Mouse (Mus musculus): ENCODE measurements around the gene Tmem8b.

Gene Tmem8b

DNA sequence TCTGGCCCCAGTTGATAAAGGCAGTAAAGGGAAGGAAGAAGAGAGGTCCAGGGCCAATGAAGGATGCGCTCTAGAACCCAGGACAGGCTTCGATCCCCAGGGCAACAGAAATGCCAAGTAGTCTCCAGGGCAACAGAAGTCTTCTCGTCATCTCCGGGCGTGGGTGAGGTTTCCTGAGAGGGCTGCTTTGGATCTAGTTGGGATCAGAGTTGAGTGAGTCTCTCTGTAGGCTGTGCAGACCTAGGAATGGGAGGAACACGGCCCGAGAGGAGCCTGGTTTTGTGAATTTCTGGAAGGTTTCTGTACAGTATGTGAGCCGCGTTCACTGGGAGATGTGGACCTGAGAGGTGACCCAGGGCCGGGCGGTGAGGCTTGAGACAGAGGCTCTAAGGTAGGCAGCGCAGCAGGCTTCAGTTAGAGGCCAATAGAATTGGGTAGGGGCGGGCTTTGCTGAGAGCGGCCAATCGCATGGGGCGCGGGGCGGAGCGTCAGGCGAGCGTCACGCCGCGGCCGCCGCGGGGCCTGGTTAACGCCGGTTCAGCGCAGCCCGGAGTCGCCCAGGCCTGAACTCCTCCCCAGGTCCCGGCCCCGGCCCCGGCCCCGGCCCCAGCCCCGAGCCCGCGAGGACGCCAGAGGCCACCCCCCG, at the start of gene Tmem8b, which contains the start of gene Fam221b:
Tmem8b (plus strand) TSS at position 190 of the 646 bp plus-strand sequence.
Fam221b (minus strand) TSS at position 364 of the 646 bp plus-strand sequence.
- DNase-seq, result peak; percentile 92

DNA sequence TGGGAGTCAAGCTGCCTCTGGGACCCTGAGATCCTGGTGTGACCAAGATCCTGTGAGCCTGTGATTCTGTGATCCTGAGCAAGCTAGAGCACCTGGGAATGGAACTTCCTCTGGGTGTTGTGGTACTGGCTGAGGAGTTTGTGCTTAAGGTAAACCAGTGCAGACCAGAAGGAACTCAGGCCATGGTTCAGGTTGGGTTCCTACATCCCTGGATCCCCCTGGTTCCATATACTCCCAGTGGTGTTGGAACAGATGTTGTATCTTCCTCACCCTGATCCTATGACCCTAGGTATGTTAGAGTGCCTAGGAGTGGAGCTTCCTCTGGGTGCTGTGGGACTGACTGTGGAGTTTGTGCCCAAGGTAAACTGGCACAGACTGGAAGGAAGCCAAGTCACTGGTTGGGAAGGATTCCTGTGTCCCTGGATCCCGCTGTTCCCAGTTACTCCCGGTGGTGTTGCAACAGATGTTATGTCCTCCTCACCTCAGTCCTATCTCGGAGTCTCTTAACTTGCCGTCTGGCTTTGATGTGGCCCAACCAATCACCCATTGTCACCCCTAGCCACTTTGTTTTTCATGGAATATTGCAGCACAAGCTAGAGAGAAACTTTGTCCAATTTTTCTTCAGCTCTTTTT, 48.5 kb upstream of the Tmem8b start:
- peak in 1 of 2 experiments; percentile 1 for DNase-seq

DNA sequence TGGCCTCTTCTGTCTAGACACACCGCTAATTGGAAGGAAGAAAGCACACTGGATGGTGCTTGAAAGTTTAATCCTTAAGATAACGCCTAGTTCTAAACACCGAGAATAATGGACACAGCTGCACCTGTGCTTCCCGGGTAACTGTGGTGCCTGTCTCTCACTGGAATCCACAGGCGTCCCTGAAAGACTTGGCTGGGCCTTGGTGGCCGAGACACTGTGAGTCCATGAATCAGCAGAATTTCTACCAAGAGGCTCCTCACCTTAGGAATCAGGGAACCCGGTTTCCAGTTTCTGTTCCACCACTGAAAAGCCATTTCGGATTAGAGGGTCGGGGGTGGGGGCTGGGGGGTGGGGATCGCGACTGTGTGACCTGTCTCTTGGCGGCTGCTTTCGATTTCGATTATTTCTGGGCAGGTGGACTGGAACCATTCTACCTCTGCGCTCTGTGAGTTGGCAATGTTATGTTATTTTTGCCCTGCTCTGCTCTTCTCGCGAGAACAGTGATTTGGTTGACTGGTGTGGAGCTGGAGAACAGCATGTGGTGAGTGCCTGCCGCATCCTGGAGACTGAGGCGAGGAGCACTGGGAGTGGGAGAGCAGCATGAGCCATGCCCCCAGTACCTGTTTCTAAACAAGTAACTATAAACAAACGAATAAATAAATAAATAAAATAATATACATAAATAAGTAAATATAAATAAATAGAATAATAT, 39.5 kb upstream of the Tmem8b start:
- DNase-seq, result no peak

GRCm38 (mm10) chr4:43630030-43630581, 38.7 kb upstream of the Tmem8b start:
- peak; percentile 80 to 88 for DNase-seq

- DNase-seq, result no peak
These were observed 38.1 kb upstream of the Tmem8b start for GRCm38 (mm10) chr4:43630671-43631045.

GRCm38 (mm10) chr4:43631046-43631955, 37.5 kb upstream of the Tmem8b start, which contains the start of gene Npr2:
Npr2 (plus strand) TSS chr4:43631935.
- peak; percentile 25 to 34 for DNase-seq

DNA sequence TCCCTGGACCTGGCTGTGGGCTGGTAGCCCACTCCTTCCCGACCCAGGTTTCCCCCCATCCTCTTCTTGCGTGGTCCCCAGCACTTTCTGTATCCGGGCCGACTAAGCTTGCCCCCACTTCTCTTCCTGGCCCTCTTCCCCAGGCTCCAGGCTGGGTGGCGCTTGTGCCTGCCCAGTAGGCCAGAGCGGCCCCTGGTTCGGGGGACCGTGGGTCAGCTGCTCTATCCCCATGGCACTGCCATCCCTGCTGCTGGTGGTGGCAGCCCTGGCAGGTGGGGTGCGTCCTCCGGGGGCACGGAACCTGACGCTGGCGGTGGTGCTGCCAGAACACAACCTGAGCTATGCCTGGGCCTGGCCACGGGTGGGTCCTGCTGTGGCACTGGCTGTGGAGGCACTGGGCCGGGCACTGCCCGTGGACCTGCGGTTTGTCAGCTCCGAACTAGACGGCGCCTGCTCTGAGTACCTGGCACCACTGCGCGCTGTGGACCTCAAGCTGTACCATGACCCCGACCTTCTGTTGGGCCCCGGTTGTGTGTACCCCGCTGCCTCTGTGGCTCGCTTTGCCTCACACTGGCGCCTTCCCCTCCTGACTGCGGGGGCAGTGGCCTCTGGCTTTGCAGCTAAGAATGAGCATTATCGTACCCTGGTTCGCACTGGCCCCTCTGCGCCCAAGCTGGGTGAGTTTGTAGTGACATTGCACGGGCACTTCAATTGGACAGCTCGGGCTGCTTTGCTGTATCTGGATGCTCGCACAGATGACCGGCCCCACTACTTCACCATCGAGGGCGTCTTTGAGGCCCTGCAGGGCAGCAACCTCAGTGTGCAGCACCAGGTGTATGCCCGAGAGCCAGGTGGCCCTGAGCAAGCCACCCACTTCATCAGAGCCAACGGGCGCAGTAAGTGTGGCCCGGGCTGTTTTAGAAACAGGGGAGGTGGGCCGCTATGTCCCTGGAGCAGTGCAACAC, 36.5 kb upstream of the Tmem8b start:
- no peak for DNase-seq

- DNase-seq, result no peak
These were observed 35.5 kb upstream of the Tmem8b start for GRCm38 (mm10) chr4:43633296-43633695.

DNA sequence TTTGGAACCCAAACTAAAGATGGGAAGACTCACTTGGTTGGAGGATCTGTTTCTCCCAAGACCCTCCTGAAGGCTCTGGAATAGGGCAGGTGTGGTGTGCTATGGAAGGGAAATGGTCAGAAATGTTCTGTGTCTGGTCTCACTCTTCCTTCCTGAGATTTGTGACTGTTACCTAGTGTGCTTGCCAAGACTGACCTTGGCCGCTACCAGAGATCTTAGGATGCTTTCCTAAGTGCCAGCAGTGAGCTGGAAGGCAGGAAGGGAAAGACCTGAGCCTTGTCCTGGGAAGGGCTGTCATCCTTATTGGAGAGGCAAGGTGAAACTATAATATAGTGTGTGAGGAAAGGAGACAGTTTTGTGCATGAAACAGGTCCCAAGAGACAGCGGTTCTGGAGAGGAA, 35.0 kb upstream of the Tmem8b start:
- no peak for DNase-seq

DNA sequence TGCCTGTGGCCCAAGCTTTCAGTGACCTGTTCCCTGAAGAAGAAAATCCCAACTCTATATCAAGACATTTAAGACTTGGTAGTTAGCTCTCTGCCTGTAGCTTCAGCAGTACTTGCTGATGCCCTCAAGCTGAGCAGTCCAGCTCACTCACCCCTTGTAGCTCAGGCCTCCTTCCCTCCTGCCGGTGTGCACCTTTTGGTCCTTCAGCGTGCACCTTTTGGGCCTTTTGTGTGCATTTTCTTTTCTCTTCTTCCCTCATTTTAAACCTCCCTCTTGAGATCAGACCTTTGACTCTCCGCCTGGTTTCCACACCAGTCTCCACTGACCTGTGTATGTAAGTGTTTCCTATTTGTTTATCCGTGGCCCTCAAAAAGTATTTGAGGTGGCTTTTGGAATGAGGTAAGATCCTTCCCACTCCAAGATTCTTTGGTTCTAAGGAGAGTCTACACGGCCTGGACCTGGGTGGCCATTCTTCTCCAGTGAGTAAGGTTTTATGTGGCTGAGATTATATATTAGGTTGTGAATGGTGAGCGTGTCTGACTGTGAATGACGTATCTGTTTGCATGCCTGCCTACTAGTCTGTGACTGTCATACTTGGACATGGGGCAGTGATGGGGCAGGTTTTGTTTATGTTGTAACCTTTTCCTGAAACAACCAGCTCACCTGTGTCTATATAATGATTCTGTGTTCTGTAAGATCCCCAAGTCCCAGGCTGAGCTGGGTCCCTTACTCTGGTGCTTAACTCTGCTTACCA, 34.0 kb upstream of the Tmem8b start:
- DNase-seq, result peak; percentile 3 to 17

DNA sequence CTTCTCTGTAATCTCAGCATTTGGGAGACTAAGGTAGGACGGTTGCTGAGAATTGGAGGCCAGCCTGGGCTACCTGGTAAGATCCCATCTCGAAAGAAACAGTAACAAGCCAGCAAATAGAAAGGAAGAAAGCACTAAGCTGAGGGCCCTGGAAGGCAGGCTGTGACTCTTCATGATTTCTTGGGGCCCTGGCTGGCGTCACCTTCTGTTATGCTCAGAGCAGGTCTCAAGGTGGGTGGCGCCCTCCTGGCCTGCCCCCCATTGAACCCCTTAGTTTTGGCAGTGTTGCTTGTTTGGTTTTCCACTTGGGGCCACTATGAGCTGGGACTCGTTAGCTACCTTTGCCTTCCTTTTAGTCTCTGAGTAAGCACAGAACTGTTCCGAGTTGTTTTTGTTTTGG, 32.0 kb upstream of the Tmem8b start:
- DNase-seq, result peak in 1 of 2 experiments; percentile 2

GRCm38 (mm10) chr4:43640076-43640475, 28.7 kb upstream of the Tmem8b start:
- peak in 1 of 2 experiments; percentile 1 for DNase-seq

DNA sequence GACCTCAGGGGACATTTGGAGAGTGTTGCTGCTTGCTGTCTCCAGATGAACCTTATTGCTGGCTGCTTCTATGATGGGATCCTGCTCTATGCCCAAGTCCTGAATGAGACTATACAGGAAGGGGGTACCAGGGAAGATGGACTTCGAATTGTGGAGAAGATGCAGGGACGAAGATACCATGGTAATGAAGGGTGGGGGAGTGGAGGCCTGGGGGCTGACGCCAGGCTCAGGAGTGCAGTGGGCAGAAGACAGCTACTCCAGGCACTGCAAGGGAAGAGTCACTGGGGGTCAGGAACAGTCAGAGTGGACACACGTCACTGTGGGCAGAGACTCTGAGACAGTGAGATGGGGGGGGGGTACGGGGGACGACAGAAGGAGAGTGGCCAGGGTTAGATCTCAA, 28.3 kb upstream of the Tmem8b start:
- DNase-seq, result peak in 1 of 2 experiments; percentile 0

DNA sequence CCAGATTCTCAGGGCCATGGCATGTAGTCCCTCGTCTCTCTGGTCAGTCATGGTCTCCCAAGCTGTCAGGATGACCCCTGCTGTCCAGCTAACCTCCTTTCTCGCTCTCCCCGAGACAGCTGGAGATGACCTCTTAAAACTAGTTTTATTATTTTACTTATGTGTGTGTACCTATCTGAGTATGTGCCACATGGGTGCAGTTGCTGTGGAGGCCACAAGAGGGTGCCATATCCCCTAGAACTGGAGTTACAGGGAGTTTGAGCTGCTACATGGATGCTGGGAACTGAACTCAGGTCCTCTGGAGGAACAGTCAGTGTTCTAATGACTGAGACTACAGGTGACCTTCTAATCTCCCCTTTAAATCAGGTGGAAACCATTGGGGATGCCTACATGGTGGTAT, 19.0 kb upstream of the Tmem8b start:
- no peak for DNase-seq

DNA sequence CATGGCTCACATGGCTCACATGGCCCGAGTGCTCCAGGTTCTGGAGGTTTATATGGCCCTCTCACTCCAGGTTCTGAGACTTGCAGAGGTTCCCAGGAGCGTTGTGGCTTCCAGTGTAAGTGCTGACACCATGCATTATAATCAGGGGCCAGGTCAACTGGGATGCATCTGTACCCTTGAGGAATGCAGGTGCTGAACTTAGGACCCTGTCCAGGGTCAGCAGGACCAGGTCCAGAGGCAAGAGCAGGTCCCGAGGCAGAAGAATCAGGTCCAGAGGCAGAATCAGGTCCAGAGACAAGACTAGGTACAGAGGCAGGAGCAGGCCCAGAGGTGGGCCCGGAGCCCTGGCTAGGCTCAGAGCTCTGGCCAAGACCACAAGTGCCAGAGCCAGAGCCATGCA, 16.0 kb upstream of the Tmem8b start:
- DNase-seq, result no peak

DNA sequence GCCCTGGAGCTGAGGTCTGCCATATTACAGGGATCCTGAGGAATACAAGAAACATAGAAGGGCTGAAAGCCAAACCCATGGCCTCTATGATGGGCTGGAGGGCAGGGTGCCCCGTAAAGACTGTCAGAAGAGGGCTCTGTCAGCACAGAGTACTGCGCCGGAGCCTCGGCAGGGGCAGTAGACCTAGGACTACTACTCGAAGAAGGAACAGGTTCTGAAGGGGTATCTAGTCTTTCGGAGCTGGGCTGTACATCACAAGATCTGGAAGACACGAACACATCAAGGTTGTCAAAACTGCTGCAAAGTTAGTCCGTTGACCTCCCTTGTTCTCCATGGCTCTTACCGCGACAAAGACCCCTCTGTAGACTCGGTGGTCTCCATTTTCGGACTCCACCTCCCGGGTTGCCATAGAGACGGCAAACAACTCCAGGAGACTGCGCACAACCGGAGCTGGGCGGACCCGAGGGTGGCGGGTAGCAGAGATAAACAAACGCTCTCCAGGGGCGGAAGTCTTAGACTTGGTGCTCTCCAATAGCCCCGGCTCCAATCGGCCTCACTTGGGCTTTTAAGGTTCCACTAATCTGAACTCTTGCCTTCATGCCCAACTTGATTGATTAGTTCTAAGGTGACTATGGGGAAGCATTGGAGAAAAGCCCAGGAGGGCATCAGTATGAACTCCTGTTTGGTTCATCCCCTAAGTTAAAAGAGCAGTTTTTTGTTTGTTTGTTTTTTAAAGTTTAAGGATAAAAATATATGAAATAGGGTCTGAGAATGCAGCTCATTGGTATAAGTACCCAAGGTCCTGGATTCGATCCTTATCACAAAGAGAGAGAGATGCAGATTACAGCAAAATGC, 15.4 kb upstream of the Tmem8b start, which contains the start of gene Spag8:
Spag8 (minus strand) TSS at position 434 of the 855 bp plus-strand sequence.
- DNase-seq, result peak; percentile 62 to 81

GRCm38 (mm10) chr4:43655656-43656338, 13.0 kb upstream of the Tmem8b start:
- no peak for DNase-seq

- DNase-seq, result peak; percentile 97
These were observed 12.2 kb upstream of the Tmem8b start, which contains the start of gene Hint2 for GRCm38 (mm10) chr4:43656339-43657109. Hint2 (minus strand) TSS chr4:43656466.

Measured in lung, adult 18-20 months (tissue).